Mouse (Mus musculus) urinary bladder, adult 2 months (tissue): ENCODE data around the gene Wee2. TPM values are rescaled to one million over a fixed set of nuclear protein-coding genes. Genes with fewer than 3 reads are reported as not detected.

Source experiments
- DNase-seq: peaks from one replicate; pipeline ENCODE4 v3.0.0; 2022; ENCODE audit warnings: low spot score
- polyA plus RNA-seq: library from polyadenylated mRNA; depleted of rRNA; stranded (reverse); fragments of >200 nt; gene quantifications from 2 replicates; pipeline ENCODE4 v1.2.3, GENCODE M21; 2012; rRNA removed

Wee2 gene
- polyA plus RNA-seq, 1 experiment, result not detected

DNA sequence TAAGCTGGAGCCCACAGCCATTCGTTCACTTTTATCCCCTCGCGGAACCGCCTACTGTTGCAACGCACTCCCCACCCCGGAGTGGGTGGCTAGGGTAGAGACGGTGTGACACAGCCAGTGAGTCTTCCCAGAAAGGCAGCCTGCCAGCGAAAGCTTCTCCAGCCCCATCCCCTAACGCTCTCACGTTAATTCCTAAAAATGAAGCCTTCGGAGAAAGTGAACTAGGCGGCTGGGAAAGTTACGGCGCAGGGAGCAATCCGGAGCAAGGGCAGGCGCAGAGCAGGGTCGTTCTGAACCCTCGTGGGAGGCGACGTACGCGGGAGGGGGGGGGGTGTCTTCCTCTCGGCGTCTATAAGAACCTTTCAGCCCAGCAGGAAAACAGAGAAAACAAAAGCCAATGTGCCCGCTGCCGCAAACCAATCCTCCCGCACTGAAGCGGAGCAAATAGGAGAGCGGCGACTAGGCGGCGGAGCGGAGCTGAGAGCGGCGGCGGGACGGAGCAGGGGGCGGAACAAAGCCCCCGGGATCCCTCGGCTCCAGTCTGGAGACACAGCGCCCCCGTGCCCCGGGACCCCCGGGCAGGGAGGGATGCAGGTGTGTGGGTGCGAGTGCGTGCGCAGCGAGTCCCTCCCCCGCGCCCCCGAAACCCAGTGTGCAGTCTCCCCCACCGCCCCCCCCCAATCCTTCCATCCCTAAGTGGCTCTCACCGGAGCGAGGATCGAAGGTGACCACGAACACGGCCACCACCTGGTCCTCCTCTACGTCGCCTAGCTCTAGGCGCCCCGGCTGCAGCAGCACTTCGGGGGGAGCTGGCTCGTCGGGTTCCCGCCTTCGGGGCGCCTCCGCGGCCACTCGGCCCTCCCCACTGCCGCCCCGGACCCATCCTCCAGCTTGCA lies 3.5 kb upstream of the Wee2 start:
- DNase-seq, result peak; percentile 23

DNA sequence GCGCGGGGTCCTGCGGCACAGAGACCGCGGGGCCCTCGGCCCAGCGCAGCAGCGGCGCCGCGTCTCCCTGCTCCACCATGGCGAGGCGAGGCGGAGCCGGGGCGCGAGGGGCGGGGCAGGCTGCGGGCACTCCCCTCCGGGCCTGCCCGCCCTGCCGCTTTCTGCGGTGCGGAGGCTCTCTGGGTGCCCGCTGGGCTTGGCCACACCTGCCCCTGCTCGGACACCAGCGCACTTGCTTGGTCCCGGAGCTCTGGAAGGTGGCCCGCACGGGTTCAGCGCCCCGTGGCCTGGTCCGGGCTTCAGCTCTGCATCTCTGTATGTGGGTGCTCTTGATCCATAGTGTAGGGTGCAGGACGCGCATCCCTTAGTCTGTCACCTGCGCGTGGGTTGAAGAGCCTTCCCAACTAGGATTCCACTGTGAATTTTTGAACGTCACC lies 2.8 kb upstream of the Wee2 start, which contains the start of gene E330009J07Rik:
E330009J07Rik (minus strand) TSS at position 89 of the 437 bp plus-strand sequence.
- DNase-seq, result peak; percentile 80

DNA sequence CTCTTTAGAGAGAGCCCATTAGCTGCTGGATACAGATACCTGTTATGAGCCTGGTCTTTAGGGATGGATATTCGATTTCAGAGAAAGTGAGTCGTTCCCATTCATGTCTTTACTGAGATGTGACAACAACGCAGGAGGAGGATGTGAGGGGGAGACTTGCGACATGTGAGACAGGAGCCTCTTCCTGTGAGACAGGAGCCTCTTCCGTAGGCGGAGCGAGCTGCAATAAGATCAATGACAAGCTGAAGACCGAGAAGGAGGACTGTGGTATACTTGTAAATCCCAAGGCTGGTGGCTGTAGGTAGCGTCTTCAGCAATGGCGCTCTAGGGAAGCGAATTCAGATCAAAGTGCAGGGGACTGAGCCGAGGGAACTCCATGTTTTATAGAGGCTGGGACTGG lies 843 bp downstream of the Wee2 start:
- DNase-seq, result no peak

- DNase-seq, result no peak
These were observed 2.4 kb downstream of the Wee2 start for GRCm38 (mm10) chr6:40441276-40441675.

DNA sequence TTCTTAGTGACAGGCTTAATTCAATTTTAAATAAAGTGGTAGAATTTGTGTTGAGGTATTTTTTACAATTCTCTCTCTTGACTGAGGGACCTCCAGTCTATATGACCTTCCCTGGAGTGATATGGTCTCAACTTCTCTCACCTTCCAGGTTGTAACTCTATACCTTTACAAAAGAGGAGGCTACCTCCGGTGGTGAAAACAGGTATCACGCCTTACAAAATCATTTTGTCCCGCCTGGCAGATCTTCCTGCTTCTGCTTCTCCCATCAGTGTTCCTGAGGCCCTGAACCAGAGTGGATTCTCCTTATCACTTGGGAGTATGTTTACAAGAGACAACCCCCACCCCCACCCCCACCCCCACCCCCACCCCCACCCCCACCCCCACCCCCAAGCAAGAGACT lies 2.9 kb downstream of the Wee2 start:
- no peak for DNase-seq

DNA sequence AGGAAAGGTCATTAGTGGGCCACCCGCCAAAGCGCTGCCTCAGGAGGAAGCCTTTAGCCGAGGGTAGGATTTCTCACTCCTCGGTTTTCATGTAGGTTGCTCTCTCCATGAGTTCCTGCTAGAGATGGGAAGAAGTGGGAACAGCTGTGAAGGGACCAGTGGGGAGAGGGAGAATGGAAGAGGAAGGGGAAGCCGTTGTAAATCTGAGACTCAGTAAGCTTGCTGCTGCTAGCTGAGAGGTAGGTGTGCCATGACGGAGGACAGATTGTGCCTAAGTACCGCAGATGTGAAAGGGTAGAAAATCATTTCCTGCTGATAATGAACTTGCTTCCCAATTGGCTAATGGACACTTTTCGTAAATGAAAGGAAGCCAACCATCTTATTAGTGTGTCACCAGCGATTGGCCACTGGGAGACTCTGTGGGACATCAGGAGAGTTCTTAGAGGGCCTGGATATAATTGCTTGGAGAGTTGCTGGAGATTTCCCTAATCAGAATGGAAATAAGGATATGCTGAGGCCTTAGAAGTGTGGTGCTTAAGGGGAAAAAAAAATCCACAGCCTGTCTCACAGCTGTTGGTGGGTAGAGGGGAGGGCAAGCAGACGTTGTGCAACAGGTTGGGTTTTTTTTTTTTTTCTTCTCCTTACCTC lies 4.5 kb downstream of the Wee2 start:
- no peak for DNase-seq

DNA sequence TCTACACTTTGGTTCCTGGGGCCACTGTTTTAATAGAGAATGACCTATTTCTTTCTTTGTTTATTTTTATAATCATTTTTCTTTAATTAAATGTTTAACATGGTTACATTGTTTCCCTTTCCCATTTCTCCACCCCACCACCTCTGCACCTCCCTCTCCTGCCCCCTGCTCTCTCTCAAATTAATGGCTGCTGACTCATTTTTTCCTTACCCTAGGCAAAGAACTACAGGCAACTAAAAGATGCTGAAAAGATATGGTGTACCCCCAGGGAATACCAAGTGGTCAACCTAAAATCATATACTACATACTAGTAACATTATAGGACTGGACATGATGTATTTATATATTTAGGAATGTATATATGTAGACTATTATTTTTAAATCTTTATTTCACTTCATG lies 9.7 kb downstream of the Wee2 start:
- no peak for DNase-seq

GRCm38 (mm10) chr6:40454436-40455041 lies 15.7 kb downstream of the Wee2 start:
- DNase-seq, result no peak

DNA sequence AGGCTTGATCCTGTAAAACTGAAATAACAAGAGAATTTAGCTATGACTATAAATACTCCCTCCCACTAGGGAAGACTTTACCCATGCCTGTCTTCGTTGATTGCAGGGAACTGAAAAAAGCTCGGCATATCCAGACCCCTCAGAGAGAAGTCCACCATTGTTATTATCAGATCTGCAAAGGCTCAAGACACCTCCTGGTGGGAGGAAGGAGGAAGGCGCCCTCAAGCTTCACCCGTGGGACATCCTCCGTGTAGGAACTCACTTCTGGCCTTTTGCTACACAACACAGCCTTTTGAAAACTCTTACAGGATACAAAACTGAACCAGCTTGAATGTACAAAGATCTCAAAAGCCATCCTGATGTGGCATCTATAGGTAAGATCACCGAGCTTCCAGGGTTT lies 26.8 kb downstream of the Wee2 start:
- no peak for DNase-seq

- DNase-seq, result peak; percentile 80
These were observed 32.2 kb downstream of the Wee2 start, which contains the start of gene Ssbp1 for GRCm38 (mm10) chr6:40470916-40471719. Gene Ssbp1 (plus strand): TSS chr6:40471352.

- no peak for DNase-seq
These were observed 32.8 kb downstream of the Wee2 start for GRCm38 (mm10) chr6:40471720-40472010.

GRCm38 (mm10) chr6:40476132-40476531 lies 37.2 kb downstream of the Wee2 start:
- no peak for DNase-seq

DNA sequence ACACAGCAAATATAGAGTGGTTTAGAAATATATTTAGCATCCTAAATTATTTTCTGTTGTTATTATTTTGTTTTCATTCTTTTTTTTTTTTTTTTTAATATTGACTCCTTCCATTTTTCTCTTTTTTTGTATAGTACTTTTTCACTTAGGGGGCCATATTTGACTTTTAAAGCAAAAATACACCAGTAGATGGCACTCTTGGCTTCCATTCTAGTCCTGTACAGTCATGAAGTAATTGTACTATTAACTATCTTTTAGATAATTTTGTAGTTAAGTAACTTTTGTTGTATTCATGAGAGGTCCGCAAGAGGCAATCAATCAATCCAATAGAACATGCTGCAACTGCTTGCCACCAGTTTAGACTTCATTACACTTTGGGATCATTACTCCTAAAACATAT lies 40.8 kb downstream of the Wee2 start:
- DNase-seq, result no peak

GRCm38 (mm10) chr6:40482318-40482717 lies 43.4 kb downstream of the Wee2 start:
- DNase-seq, result no peak

DNA sequence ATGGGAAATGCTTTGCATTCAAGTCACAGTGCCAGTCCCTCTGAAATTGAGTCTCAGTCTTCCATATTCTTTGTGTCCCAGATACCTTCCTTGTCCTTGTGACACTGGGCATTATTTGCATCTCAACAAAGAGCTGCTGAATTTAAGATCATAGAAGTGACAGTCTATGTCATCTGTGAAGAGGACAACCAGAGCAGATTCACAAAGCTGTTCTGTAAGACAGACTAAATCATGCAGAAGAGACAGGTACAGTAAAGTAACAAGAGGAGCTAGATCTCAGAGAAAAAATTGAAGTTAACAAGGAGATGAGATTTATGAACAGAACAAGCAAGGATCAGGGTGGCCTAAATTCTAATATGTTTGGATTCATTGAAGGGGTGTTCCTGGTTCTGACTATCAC lies 52.0 kb downstream of the Wee2 start, which contains the start of gene Tas2r137:
Tas2r137 (plus strand) TSS at position 301 of the 400 bp plus-strand sequence.
- no peak for DNase-seq

GRCm38 (mm10) chr6:40493229-40493628 lies 54.3 kb downstream of the Wee2 start, which contains the start of gene Tas2r108:
Gene Tas2r108 (plus strand): TSS chr6:40493529.
- DNase-seq, result no peak

Other genes with a start within 250 kb of the Wee2 start
- 16.7 and 23.0 TPM in 2 replicates for gene Agk, start 113.9 kb upstream of the Wee2 start, polyA plus RNA-seq
- 6.3 and 6.4 TPM in 2 replicates for gene E330009J07Rik, start 3.0 kb upstream of the Wee2 start, polyA plus RNA-seq
- 59.9 and 69.5 TPM in 2 replicates for gene Ssbp1, start 32.3 kb downstream of the Wee2 start, polyA plus RNA-seq
- not detected in 2 replicates for gene Tas2r137, start 52.1 kb downstream of the Wee2 start, polyA plus RNA-seq
- 0.07 TPM in 1 of 2 replicates, not detected in the other for gene Tas2r108, start 54.4 kb downstream of the Wee2 start, polyA plus RNA-seq
- gene Prss37, start 80.4 kb downstream of the Wee2 start, polyA plus RNA-seq, result not detected in 2 replicates
- gene Olfr461, start 116.0 kb downstream of the Wee2 start, polyA plus RNA-seq, result not detected in 2 replicates
- 0.01 TPM in 1 of 2 replicates, not detected in the other for gene Olfr460, start 130.4 kb downstream of the Wee2 start, polyA plus RNA-seq
- 2.0 and 2.2 TPM in 2 replicates for gene Clec5a, start 146.7 kb downstream of the Wee2 start, polyA plus RNA-seq
- gene Tas2r138, start 174.2 kb downstream of the Wee2 start, polyA plus RNA-seq, result not detected in 2 replicates
- gene Mgam, start 189.7 kb downstream of the Wee2 start, polyA plus RNA-seq, result 0.03 and 0.04 TPM in 2 replicates